Mouse (Mus musculus): ENCODE measurements at regions not wholly inside any gene's neighbourhood (a gene's known extent, or its start where the extent isn't known, plus 50 kb on each side); places are given as distances from the start of the nearest gene placed in this dataset.
A peak's percentile ranks its signal among the peaks of the same experiment; 100 is the strongest.
"Not testable (repeated sequence)": the region's sequence is repeated elsewhere in the genome, so short reads cannot be mapped to it uniquely, and the experiment has no call there.

DNA sequence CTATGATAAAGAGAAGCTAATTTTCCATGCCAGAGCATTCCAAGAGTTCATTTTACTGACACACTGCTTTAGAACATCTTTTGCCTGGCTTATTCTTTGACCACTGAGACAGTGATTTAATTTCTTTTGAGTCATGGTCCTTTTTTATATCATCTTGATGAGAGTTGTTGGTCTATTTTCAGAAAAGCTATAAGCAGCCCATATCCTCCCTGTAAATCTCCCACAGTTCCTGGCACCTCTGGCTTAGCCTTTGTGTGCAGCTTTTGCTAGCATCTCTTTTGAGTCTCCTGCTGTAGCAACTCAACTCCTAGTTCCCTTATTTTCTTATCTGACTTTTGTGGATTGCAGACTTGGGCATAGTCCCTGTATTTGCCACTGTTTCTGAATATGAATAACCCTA, 207.5 kb upstream of the 4931417E11Rik start:
- DNase-seq = no peak

DNA sequence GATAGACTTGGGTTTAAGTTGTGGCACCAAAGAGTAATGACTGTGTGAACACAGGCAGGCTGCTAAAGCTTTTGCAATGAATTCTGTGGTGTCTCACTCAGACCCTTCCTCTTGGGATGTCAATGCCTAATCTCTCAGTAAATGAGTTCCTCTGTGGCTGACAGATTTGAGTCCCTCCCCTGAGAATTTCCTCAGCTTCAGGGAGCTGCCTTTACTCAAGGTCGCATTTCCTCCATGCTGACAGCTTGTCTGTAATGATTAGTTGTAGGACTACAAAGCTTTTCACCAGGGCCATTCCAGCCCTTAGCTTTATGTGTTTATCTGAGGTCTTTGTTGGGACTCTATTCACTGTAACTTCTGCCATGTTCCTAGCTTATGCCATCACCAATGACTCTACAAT, 199.9 kb upstream of the 4931417E11Rik start:
- DNase-seq = no peak

DNA sequence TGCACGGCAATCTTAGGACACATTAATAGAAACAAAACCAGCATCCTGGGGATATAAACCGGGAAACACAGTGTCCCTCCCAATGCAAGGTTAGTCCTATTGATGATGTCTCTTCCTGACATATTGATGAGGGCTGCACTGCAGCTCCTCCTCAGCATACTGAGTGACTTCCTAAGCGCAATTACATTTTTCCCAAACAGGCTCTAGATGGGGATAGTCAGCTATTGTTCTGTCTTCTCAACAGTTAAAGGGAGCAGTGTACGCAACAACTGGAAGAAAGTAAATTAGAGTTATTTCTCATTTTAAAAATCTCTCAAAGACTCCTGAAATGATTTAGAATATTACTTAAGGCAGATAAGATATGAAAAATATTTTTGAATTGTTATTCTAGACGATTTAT, 189.5 kb upstream of the 4931417E11Rik start:
- DNase-seq = no peak

DNA sequence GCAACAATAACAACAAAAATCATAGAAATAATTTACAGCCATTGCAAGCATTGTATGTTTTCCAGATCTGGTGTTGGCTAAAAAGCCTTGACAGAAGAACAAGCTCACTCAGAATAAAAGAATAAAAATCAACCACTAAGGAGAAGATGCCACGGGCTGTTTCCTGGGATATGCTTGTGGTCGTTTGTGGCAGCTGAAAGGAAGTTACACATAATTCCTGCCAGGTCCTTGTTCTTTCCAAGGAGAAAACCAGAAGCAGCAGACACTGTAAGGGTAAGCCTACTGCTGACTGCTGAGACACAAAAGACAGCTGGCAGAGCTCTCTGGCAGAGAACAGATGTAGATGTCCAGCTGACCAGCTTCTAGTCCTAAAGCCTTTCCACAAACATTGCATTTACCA, 175.9 kb upstream of the 4931417E11Rik start:
- no peak for DNase-seq

DNA sequence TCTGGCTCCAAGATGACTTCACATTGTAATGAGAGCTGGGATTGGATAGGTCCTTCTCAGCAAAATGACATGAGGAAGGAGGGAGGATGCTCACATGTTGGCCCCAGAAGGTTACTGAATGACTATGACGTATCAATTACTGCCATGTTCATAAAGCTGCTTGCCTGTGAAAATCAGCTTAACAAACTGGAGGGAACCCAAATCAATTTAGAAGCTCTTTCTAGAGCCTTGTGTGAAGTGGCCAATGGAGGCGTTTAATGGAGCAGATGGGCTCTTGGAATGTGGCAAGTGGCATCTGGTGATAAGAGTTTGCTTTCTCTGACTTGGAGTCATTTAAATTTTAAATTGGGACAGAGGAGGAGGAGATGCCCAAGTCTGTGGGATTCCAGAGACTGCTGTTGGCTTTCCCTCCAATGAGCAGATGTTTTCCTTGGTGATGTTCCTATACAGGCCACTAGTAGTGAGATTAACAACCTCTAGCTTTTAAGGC, 175.4 kb upstream of the 4931417E11Rik start:
- DNase-seq = peak; percentile 5

DNA sequence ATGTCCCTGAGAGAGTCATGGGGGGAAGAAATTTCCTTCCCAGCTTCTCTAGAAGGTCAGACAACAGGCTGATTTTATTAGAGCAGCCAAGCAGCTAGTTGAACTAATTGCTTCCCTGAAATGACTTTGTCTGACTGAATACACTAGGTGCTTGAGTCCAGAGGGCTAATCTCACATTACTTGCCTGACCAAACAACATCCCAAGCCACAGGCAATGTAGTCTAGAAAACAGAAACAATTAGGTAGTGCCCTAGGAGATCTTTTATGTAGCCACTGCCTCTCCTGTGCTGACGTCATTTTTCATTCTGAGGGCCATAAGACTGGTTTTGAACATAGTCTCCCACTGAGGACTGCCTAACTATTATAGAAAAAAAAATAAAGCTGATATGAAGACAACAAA, 159.1 kb upstream of the 4931417E11Rik start:
- no peak for DNase-seq

DNA sequence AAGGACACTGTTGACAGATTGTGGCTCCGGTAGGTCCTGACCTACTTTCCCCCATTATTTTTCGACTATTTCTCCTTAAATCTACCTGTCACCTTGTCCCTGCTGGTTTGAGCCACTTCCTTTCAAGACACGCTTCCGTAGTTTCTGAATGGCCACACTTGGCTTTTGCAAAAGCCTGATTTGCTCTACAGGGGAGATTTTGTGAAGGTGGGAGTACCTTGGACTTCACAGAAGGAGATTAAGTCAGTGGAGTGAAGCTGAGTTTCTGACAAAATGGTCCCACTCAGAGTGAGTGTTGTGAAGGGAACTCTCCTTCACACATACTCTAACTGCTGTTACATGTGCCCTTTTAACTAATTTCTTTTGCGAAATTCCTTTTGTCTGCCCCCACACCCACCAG, 157.0 kb upstream of the 4931417E11Rik start:
- DNase-seq = no peak

DNA sequence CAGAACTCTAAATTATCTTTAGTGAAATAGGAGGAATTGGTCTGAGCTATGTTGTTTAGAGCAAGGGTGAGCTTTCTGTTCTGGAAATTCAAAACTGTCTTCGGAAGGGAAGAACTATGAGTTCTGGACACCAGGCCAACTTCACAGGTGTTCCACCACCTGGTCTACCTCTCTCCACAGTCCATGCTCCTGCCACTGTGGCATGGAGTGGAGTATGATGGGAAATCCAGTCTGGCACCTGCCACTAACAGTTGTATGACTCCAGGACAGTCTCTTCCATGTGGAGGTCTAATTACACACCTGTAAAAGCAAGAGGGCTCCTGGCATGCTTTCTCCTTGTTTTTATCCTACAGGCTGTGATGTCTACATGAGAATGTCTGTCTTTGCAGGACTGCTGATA, 154.7 kb upstream of the 4931417E11Rik start:
- no peak for DNase-seq

DNA sequence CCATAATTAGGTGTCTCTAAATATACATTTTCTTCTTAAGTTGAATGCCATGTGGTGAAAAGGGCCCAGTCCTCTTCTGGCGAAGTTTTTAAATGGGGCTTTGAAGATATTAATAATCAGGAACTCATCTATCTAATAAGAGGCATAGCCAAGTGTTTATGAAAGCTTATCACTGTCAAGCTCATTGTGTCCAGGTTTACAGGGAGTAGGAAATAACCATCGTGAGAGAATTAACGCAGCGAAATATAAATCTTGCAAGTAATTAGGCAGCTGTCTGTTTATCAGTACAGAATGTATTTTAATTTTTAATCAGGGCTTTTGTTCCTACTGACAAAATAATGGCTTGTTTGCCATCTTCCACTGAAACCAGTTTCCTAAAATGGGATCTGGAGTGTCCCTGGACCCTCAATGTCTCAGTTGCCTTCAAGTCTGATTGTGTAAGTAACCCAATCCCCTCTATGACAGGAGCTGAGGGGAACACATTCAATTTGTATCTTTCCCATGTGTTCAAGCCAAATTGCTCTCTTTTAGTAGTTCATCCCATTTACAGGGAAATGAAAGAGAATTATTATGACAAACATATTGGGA, 152.5 kb upstream of the 4931417E11Rik start:
- DNase-seq = no peak

DNA sequence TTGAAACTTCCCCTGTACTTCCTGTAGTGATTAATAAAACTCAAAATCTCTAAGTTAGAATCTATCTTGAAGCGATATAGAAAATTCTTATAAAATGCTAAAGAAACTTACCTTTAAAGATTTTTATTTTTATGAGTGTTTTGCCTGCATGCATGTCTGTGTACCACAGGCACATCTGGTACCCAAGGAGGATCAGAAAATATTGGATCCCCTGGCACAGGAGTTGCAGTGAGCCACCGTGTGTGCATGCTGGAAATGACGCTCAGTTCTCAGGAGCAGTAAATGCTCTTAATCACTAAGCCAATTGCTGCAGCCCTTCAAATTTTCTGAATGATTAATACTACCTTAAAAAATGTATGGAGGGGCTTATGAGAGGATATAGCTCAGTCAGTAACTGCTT, 142.8 kb upstream of the 4931417E11Rik start:
- no peak for DNase-seq

DNA sequence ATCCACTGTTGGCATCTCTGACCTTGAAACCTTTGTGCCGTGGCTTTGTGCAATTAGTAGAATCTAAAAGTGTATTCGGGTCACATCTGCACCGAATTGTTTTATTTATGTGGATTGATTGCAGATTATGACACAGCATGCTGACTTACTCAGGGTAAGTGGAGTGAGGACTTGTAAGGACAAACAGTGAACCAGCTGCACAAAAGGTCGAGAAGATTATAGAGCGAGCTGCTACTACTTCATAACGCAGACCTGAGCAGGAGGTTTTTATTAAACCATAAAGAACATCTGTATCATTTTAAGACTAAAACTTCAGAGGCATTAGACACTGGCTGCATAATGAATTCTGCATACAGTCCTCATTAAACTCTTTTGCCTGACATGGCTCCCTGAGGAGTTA, 142.4 kb upstream of the 4931417E11Rik start:
- no peak for DNase-seq

DNA sequence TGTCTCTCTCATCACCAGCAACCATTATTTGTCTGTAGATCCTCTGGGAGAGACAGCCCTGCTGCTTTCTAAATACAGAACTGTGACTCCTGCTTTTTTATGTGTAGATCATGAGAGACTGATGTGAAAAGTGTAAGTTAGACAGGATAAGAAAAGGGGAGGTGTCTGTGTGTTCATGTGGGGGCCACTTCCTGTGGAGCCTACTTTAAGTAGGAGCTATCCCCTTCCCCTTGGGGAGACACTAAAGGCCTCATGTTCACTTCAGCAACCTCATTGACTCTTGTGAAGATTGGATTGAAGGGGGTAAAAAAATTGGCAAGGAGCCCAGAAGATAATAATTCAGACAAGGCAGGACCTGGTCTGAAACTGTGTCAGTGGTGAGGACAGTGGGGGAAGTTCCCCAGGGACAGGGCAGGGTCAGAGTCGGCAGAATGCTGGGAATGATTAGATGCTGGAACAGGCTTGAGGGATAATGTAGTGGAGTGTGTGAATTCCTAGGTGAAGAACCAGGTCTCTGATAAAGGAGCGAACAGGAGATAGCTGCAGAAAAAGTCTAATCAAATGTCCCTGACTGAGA, 140.7 kb upstream of the 4931417E11Rik start:
- no peak for DNase-seq

DNA sequence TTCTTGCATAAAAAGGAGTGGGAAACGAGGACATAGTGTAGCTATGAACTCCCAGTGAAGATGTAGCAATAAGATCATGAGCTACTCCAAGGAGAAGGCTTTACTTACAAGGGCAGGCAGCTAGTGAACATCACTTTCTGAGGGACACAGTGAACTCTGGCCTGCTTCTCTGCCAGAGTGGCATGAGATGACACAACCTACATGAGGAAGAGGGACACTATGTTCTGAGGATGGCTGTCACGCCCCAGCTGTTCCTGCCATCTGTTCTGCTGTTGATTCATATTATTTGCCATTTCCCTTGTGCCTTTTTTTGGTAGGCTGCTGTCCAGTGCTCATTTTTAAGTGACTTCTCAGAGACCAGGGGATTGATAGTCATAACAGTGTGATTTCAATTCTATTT, 118.2 kb upstream of the 4931417E11Rik start:
- DNase-seq = no peak

DNA sequence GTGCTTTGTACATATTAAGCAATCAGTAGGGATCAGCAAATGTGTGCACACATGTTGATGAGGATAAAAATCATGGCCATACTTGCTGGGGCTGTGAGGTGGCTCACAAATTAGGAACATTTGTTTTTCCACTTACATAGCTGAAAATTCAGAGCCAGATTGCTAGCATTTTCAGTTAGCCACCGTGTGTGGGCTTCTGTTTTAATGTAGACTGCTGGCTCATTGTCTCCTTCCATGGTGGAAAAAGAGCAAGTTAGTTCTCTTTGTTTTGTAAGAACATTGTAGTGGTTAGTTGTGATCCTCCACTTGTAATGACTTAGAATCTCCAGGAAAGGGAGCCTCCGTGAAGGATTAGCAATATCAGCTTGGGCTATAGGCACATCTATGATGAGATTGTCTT, 107.2 kb upstream of the 4931417E11Rik start:
- DNase-seq = no peak

DNA sequence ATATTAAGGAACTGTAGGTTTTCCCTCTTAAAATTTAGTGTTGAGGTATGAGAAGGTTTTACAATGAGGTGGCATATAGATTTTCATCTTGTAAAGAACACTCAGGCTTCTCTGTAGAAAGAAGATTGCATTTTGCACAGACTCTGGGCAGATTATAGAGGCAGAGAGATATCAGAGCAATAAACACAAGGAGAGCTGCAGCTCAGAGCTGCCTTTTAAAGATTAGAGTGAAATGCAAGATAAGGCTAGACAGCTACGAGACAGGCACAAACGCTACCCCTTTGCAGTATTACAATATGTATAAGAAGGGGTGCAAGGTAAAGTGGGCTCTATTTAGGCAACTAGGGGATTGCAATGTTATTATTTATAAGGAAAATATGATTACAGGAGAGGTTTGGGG, 90.5 kb upstream of the 4931417E11Rik start:
- DNase-seq = no peak

DNA sequence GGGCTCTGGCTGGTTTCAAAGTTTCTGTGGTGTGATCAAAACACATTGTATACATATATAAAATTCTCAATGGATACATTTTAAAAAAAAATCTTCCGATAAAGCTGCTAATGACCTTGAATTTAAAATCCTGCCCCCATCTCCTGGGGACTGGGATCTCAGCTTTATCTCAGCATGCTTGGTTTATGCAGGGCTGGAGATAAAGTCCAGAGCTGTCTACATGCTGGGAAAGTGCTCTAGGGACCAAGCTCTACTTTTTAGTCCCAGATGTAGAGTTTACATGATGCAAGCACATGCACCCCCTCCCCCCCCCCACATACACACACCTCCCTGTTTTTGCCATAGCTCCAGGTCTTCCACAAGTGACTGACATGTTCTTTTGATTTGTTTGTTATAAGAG, 61.1 kb upstream of the 4931417E11Rik start:
- no peak for DNase-seq

DNA sequence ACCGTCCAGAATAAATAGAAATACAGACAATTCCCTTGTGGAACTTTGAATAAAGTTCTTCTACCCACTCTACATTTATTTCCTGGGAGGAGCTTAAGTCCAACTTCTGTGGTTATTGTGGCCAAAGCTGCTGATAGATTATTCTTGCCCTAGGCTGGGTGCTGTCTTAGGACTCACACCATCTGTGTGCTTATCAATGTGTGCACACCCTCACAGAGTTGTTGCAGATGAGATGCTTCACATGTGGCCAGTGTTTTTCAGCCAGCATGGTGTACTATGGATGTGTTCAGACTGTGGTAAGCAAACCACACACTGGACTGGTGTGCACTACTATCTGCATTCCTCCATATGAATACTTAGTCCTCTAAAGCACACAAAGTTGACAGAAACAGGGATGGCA, 60.6 kb upstream of the 4931417E11Rik start:
- no peak for DNase-seq

DNA sequence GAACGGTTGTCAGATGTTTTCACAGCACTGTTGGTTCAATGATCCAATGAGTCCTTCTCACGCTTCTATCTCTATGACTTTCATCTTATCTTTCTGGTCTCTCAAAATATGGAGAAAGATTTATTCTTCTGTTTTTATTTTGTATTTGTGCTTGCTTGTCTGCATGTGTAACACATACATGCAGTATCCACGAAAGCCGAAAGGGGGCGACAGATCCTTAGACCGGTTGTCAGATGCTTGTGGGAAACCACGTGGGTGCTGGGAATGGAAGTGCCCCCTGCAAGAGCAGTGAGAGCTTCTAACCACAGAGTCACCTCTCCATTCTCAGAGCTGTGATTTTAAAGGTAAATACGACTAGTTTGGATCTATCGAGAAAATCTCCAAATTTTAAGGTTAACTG, 54.2 kb upstream of the 4931417E11Rik start:
- peak; percentile 17 for DNase-seq

DNA sequence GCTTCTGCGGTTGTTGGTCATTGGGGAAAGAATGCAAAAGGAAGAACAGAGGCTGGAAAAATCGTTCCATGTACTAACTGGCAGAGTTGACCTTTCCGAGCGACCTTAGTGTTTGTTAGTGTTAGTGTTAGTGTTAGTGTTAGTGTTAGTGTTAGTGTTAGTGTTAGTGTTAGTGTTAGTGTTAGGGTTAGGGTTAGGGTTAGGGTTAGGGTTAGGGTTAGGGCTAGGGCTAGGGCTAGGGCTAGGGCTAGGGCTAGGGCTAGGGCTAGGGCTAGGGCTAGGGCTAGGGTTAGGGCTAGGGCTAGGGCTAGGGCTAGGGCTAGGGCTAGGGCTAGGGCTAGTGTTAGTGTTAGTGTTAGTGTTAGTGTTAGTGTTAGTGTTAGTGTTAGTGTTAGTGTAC, 50.4 kb upstream of the 4931417E11Rik start:
- DNase-seq = not testable (repeated sequence)
